Mouse (Mus musculus) lung, postnatal 0 days (tissue): ENCODE results near the gene Map3k7cl.

Source experiments
- CTCF ChIP-seq: IDR thresholded peaks from 2 replicates; pipeline ENCODE4 v1.5.1; 2016; ENCODE audit warnings: antibody characterized with exemption, mild to moderate bottlenecking
- EP300 ChIP-seq: IDR thresholded peaks from 2 replicates; pipeline ENCODE4 v1.6.1; 2016; ENCODE audit warnings: antibody characterized with exemption, mild to moderate bottlenecking, control low read depth

GRCm38 (mm10) chr16:87625816-87626215 lies 72.7 kb downstream of the Map3k7cl start:
- TF ChIP-seq CTCF, result no peak
- no peak for TF ChIP-seq EP300
